22 mouse cellular contexts compared by ENCODE assay signal in genomic region chr1:168064065-168064664, GRCm38 (mm10).
DNase-seq lines count a peak whose midpoint lies in the region; ATAC-seq and TF ChIP-seq lines count a peak whose summit lies in the region.
"Had no signal": no experiment of that assay in that cellular context is flagged by ENCODE, and none has a peak within 500 bp of the region (broad histone marks: within the 10 kb centered on the region; RNA-seq: fewer than 3 reads in every experiment).

No protein-coding gene starts in this region.

- no peak for ATAC-seq in embryonic facial prominence, embryonic 14.5 days (ENCODE audit: low read depth)
- ATAC-seq in hindbrain, embryonic 16.5 days, result peak; percentile 67
- ATAC-seq in hindbrain, embryonic 13.5 days (ENCODE audit: low FRiP score), result no peak
- no peak for ATAC-seq in midbrain, postnatal 0 days (ENCODE audit: low FRiP score)
- ATAC-seq in midbrain, embryonic 13.5 days, result no peak
- ATAC-seq: activated CD4-positive, CD25-positive, alpha-beta regulatory T cell, adult 4 months; inflammation-experienced regulatory T-cells, adult 6 months; intestine, postnatal 0 days; Patski had no signal

- no peaks in the 10 kb centered on the region for H3K27me3 ChIP-seq in embryonic facial prominence, embryonic 14.5 days (replicated peaks; ENCODE audit: control insufficient read depth, insufficient read depth, low read length)
- no peaks in the 10 kb centered on the region for H3K27me3 ChIP-seq in embryonic facial prominence, embryonic 10.5 days (replicated peaks; ENCODE audit: low read depth, poor library complexity, severe bottlenecking)
- H3K27me3 ChIP-seq in hindbrain, embryonic 16.5 days (replicated peaks; ENCODE audit: control insufficient read depth, insufficient read depth, low read length), result no peaks in the 10 kb centered on the region
- H3K27me3 ChIP-seq in hindbrain, embryonic 13.5 days, result peaks cover 4% of the 10 kb centered on the region; the same call in 1 of the 2 replicates
- no peaks in the 10 kb centered on the region for H3K27me3 ChIP-seq in midbrain, postnatal 0 days (ENCODE audit: insufficient read depth, low read length)
- no peaks in the 10 kb centered on the region for H3K27me3 ChIP-seq in midbrain, embryonic 13.5 days
- H3K27me3 ChIP-seq: CH12.LX had no signal

- TF ChIP-seq CTCF in midbrain, postnatal 0 days (IDR thresholded peaks at IDR 0.05), result no peak

- no peaks in the 10 kb centered on the region for H3K4me1 ChIP-seq in embryonic facial prominence, embryonic 14.5 days (ENCODE audit: control insufficient read depth, insufficient read depth, low read length)
- no peaks in the 10 kb centered on the region for H3K4me1 ChIP-seq in embryonic facial prominence, embryonic 10.5 days
- H3K4me1 ChIP-seq in hindbrain, embryonic 16.5 days (ENCODE audit: control insufficient read depth, insufficient read depth, low read depth, low read length), result peaks cover 3% of the 10 kb centered on the region
- H3K4me1 ChIP-seq in hindbrain, embryonic 13.5 days (replicated peaks), result peaks cover 16% of the 10 kb centered on the region; the same call in 1 of the 2 replicates
- H3K4me1 ChIP-seq in midbrain, postnatal 0 days (ENCODE audit: insufficient read depth, low read length), result peaks cover 3% of the 10 kb centered on the region; the same call in 1 of the 2 replicates
- peaks cover 7% of the 10 kb centered on the region; the same call in 1 of the 2 replicates for H3K4me1 ChIP-seq in midbrain, embryonic 13.5 days (replicated peaks)

- no peaks in the 10 kb centered on the region for H3K9me3 ChIP-seq in embryonic facial prominence, embryonic 14.5 days (ENCODE audit: control insufficient read depth, low read length)
- no peaks in the 10 kb centered on the region for H3K9me3 ChIP-seq in embryonic facial prominence, embryonic 10.5 days
- no peaks in the 10 kb centered on the region for H3K9me3 ChIP-seq in hindbrain, embryonic 16.5 days (ENCODE audit: control insufficient read depth, low read length)
- H3K9me3 ChIP-seq in hindbrain, embryonic 13.5 days, result no peaks in the 10 kb centered on the region
- H3K9me3 ChIP-seq in midbrain, postnatal 0 days (ENCODE audit: low read length), result no peaks in the 10 kb centered on the region
- H3K9me3 ChIP-seq in midbrain, embryonic 13.5 days, result no peaks in the 10 kb centered on the region
- H3K9me3 ChIP-seq: embryonic facial prominence, embryonic 13.5 days; forebrain, embryonic 10.5 days had no signal

- DNase-seq in embryonic facial prominence, embryonic 14.5 days (ENCODE audit: low spot score), result peak; percentile 63
- DNase-seq in embryonic facial prominence, embryonic 10.5 days (ENCODE audit: low spot score), result no peak
- peak; percentile 75 for DNase-seq in midbrain, postnatal 0 days (ENCODE audit: low spot score)
- DNase-seq: adrenal gland, postnatal 14 days; cerebellum, adult 11-12 months; cerebellum, postnatal 25 days; gastrocnemius, adult 2 months; gastrocnemius, postnatal 25 days; heart, postnatal 10 days; heart, postnatal 4 days had no signal

- no peak overlapping the region for H3K4me2 ChIP-seq in embryonic facial prominence, embryonic 14.5 days (ENCODE audit: low read depth, low read length)
- H3K4me2 ChIP-seq in hindbrain, embryonic 16.5 days (ENCODE audit: low read length), result no peak overlapping the region
- no peak overlapping the region for H3K4me2 ChIP-seq in hindbrain, embryonic 13.5 days
- H3K4me2 ChIP-seq in midbrain, postnatal 0 days (ENCODE audit: low read depth, low read length, poor library complexity, severe bottlenecking), result no peak overlapping the region
- H3K4me2 ChIP-seq in midbrain, embryonic 13.5 days (replicated peaks), result no peak overlapping the region
- H3K4me2 ChIP-seq: embryonic facial prominence, embryonic 13.5 days; hindbrain, embryonic 14.5 days had no signal

- H3K27ac ChIP-seq in embryonic facial prominence, embryonic 14.5 days (replicated peaks; ENCODE audit: low read depth, low read length), result no peak overlapping the region
- no peak overlapping the region for H3K27ac ChIP-seq in embryonic facial prominence, embryonic 10.5 days (replicated peaks)
- no peak overlapping the region for H3K27ac ChIP-seq in hindbrain, embryonic 16.5 days (ENCODE audit: low read depth, low read length)
- no peak overlapping the region for H3K27ac ChIP-seq in hindbrain, embryonic 13.5 days
- no peak overlapping the region for H3K27ac ChIP-seq in midbrain, postnatal 0 days (ENCODE audit: low read depth, low read length)
- no peak overlapping the region for H3K27ac ChIP-seq in midbrain, embryonic 13.5 days
- H3K27ac ChIP-seq: embryonic facial prominence, embryonic 13.5 days; forebrain, embryonic 10.5 days; gastrocnemius, adult 2 months; hindbrain, embryonic 14.5 days had no signal

- H3K4me3 ChIP-seq in embryonic facial prominence, embryonic 14.5 days (ENCODE audit: low read depth, low read length), result no peak overlapping the region
- no peak overlapping the region for H3K4me3 ChIP-seq in embryonic facial prominence, embryonic 10.5 days
- no peak overlapping the region for H3K4me3 ChIP-seq in hindbrain, embryonic 16.5 days (ENCODE audit: low read length)
- H3K4me3 ChIP-seq in hindbrain, embryonic 13.5 days, result no peak overlapping the region
- no peak overlapping the region for H3K4me3 ChIP-seq in midbrain, postnatal 0 days (ENCODE audit: low read depth, low read length)
- H3K4me3 ChIP-seq in midbrain, embryonic 13.5 days (replicated peaks), result no peak overlapping the region
- H3K4me3 ChIP-seq: embryonic facial prominence, embryonic 13.5 days; erythroblast, embryonic 14.5 days; forebrain, embryonic 10.5 days; gastrocnemius, adult 2 months had no signal

- 63% methylated on average over 7 of the region's 7 CpGs for WGBS in embryonic facial prominence, embryonic 14.5 days
- 81% methylated on average over 7 of the region's 7 CpGs for WGBS in embryonic facial prominence, embryonic 10.5 days
- 68% methylated on average over 7 of the region's 7 CpGs for WGBS in hindbrain, embryonic 16.5 days
- WGBS in hindbrain, embryonic 13.5 days, result 81% methylated on average over 7 of the region's 7 CpGs
- WGBS in midbrain, postnatal 0 days, result 79% methylated on average over 7 of the region's 7 CpGs
- 85% methylated on average over 7 of the region's 7 CpGs for WGBS in midbrain, embryonic 13.5 days

- no peaks in the 10 kb centered on the region for H3K36me3 ChIP-seq in embryonic facial prominence, embryonic 14.5 days (ENCODE audit: control insufficient read depth, insufficient read depth, low read length)
- H3K36me3 ChIP-seq in embryonic facial prominence, embryonic 10.5 days (replicated peaks), result no peaks in the 10 kb centered on the region
- no peaks in the 10 kb centered on the region for H3K36me3 ChIP-seq in hindbrain, embryonic 16.5 days (ENCODE audit: control insufficient read depth, insufficient read depth, low read length)
- H3K36me3 ChIP-seq in hindbrain, embryonic 13.5 days, result no peaks in the 10 kb centered on the region
- H3K36me3 ChIP-seq in midbrain, postnatal 0 days (ENCODE audit: insufficient read depth, low read length), result no peaks in the 10 kb centered on the region
- no peaks in the 10 kb centered on the region for H3K36me3 ChIP-seq in midbrain, embryonic 13.5 days
- H3K36me3 ChIP-seq: embryonic facial prominence, embryonic 13.5 days; forebrain, embryonic 10.5 days had no signal

- H3K9ac ChIP-seq in embryonic facial prominence, embryonic 14.5 days (ENCODE audit: low read depth, low read length), result no peak overlapping the region
- H3K9ac ChIP-seq in hindbrain, embryonic 16.5 days (ENCODE audit: low read depth, low read length), result no peak overlapping the region
- H3K9ac ChIP-seq in hindbrain, embryonic 13.5 days, result no peak overlapping the region
- no peak overlapping the region for H3K9ac ChIP-seq in midbrain, postnatal 0 days (replicated peaks; ENCODE audit: low read length, poor library complexity, severe bottlenecking)
- H3K9ac ChIP-seq in midbrain, embryonic 13.5 days (replicated peaks), result no peak overlapping the region
- H3K9ac ChIP-seq: embryonic facial prominence, embryonic 13.5 days; hindbrain, embryonic 14.5 days had no signal
